Mouse (Mus musculus) heart, embryonic 10.5 days (tissue): ENCODE measurements around the gene Galntl5. TPM values are rescaled to one million over a fixed set of nuclear protein-coding genes. Genes with fewer than 3 reads are reported as not detected.

ENCODE experiments used
- DNase-seq: peaks from one replicate; pipeline ENCODE4 v3.0.0-alpha.2; 2017; ENCODE audit warnings: low spot score
- H3K27ac ChIP-seq: fragments of 300-500 bp; sonication (generic); 2 replicates; pipeline ENCODE4 v1.5.1; 2016; ENCODE audit warnings: mild to moderate bottlenecking
- H3K27me3 ChIP-seq: fragments of 300-500 bp; sonication (generic); 2 replicates; pipeline ENCODE4 v1.6.1; 2016; ENCODE audit warnings: mild to moderate bottlenecking; ENCODE audit not compliant: poor library complexity, insufficient read depth, severe bottlenecking
- H3K36me3 ChIP-seq: fragments of 300-500 bp; sonication (generic); 2 replicates; pipeline ENCODE4 v1.6.1; 2016; ENCODE audit warnings: mild to moderate bottlenecking, moderate library complexity
- H3K4me1 ChIP-seq: fragments of 300-500 bp; sonication (generic); 2 replicates; pipeline ENCODE4 v1.6.1; 2016; ENCODE audit warnings: mild to moderate bottlenecking
- H3K4me3 ChIP-seq: fragments of 300-500 bp; sonication (generic); 2 replicates; pipeline ENCODE4 v1.5.1; 2016; ENCODE audit warnings: mild to moderate bottlenecking, moderate library complexity
- H3K9me3 ChIP-seq: fragments of 300-500 bp; sonication (generic); 2 replicates; pipeline ENCODE4 v1.6.1; 2016; ENCODE audit warnings: mild to moderate bottlenecking, moderate library complexity
- WGBS: fragments of 180-500 bp; shearing (Covaris S2); methylation state at CpG from one replicate; pipeline ENCODE4 v1.1.7; 2016; 5-methylcytosine and 5-hydroxymethylcytosine counted together
- polyA plus RNA-seq: library from polyadenylated mRNA; unstranded; fragments of >200 nt; fragmentation: Nextera tagmentation; extraction: Ambion mirVana; gene quantifications from 2 replicates; pipeline ENCODE4 v1.2.1, GENCODE M21; 2016

Gene Galntl5
- not detected in 2 replicates for polyA plus RNA-seq

GRCm38 (mm10) chr5:25181004-25181531 lies at the start of gene Galntl5:
Galntl5 (plus strand) TSS chr5:25181460.
- Histone ChIP-seq H3K4me3 (no peak within 1 kb of the TSS), H3K27ac (0 out of 2 replicates have a peak within 1 kb of the TSS, but pooled peaks have one; percentile 10), H3K9me3 (no peaks in the 10 kb centered on the region), H3K27me3 (no peaks in the 10 kb centered on the region), H3K36me3 (no peaks in the 10 kb centered on the region), H3K4me1 (no peaks in the 10 kb centered on the region)
- DNase-seq = no peak
- 78% methylated on average over 1 of the region's 1 CpGs for WGBS

GRCm38 (mm10) chr5:25146705-25147104 lies 34.6 kb upstream of the Galntl5 start:
- DNase-seq = no peak
- H3K27me3 ChIP-seq = no peaks in the 10 kb centered on the region
- H3K36me3 ChIP-seq = no peaks in the 10 kb centered on the region
- no peak overlapping the region for H3K4me3 ChIP-seq
- H3K9me3 ChIP-seq = no peaks in the 10 kb centered on the region
- no peaks in the 10 kb centered on the region for H3K4me1 ChIP-seq
- 76% methylated on average over 7 of the region's 7 CpGs for WGBS
- H3K27ac ChIP-seq = no peak overlapping the region

GRCm38 (mm10) chr5:25149331-25149965 lies 31.8 kb upstream of the Galntl5 start:
- WGBS = 74% methylated on average over 2 of the region's 2 CpGs
- Histone ChIP-seq H3K9me3 (no peaks in the 10 kb centered on the region), H3K4me1 (no peaks in the 10 kb centered on the region), H3K36me3 (no peaks in the 10 kb centered on the region), H3K27me3 (no peaks in the 10 kb centered on the region), H3K27ac (no peak overlapping the region), H3K4me3 (no peak overlapping the region)
- DNase-seq = no peak

GRCm38 (mm10) chr5:25153491-25153890 lies 27.8 kb upstream of the Galntl5 start:
- 81% methylated on average over 2 of the region's 2 CpGs for WGBS
- no peak for DNase-seq
- no peak overlapping the region for H3K27ac ChIP-seq
- no peak overlapping the region for H3K4me3 ChIP-seq
- H3K27me3 ChIP-seq = no peaks in the 10 kb centered on the region
- no peaks in the 10 kb centered on the region for H3K36me3 ChIP-seq
- H3K9me3 ChIP-seq = no peaks in the 10 kb centered on the region
- 0 out of 2 replicates have a peak, but pooled peaks cover 4% of the 10 kb centered on the region for H3K4me1 ChIP-seq

GRCm38 (mm10) chr5:25153996-25154395 lies 27.3 kb upstream of the Galntl5 start:
- no peaks in the 10 kb centered on the region for H3K27me3 ChIP-seq
- no peak overlapping the region for H3K4me3 ChIP-seq
- H3K36me3 ChIP-seq = no peaks in the 10 kb centered on the region
- no peaks in the 10 kb centered on the region for H3K9me3 ChIP-seq
- no peak for DNase-seq
- 63% methylated on average over 3 of the region's 3 CpGs for WGBS
- H3K27ac ChIP-seq = no peak overlapping the region
- H3K4me1 ChIP-seq = 0 out of 2 replicates have a peak, but pooled peaks cover 4% of the 10 kb centered on the region

- Histone ChIP-seq H3K27ac (no peak overlapping the region), H3K36me3 (no peaks in the 10 kb centered on the region), H3K4me1 (0 out of 2 replicates have a peak, but pooled peaks cover 4% of the 10 kb centered on the region), H3K9me3 (no peaks in the 10 kb centered on the region), H3K27me3 (no peaks in the 10 kb centered on the region), H3K4me3 (no peak overlapping the region)
- DNase-seq = no peak
- 83% methylated on average over 4 of the region's 4 CpGs for WGBS
Observed at GRCm38 (mm10) chr5:25154823-25155222, 26.4 kb upstream of the Galntl5 start.

- DNase-seq = no peak
- 0 out of 2 replicates have a peak, but pooled peaks cover 4% of the 10 kb centered on the region for H3K4me1 ChIP-seq
- H3K36me3 ChIP-seq = no peaks in the 10 kb centered on the region
- H3K27me3 ChIP-seq = no peaks in the 10 kb centered on the region
- no peak overlapping the region for H3K4me3 ChIP-seq
- 81% methylated on average over 3 of the region's 3 CpGs for WGBS
- no peak overlapping the region for H3K27ac ChIP-seq
- H3K9me3 ChIP-seq = no peaks in the 10 kb centered on the region
Observed at GRCm38 (mm10) chr5:25155351-25155750, 25.9 kb upstream of the Galntl5 start.

- 53% methylated on average over 4 of the region's 4 CpGs for WGBS
- Histone ChIP-seq H3K27ac (no peak overlapping the region), H3K27me3 (no peaks in the 10 kb centered on the region), H3K4me3 (no peak overlapping the region), H3K9me3 (no peaks in the 10 kb centered on the region), H3K36me3 (no peaks in the 10 kb centered on the region), H3K4me1 (0 out of 2 replicates have a peak, but pooled peaks cover 4% of the 10 kb centered on the region)
- DNase-seq = no peak
Observed at GRCm38 (mm10) chr5:25157136-25157535, 24.1 kb upstream of the Galntl5 start.

- H3K27ac ChIP-seq = no peak overlapping the region
- H3K27me3 ChIP-seq = no peaks in the 10 kb centered on the region
- DNase-seq = no peak
- WGBS = 73% methylated on average over 11 of the region's 11 CpGs
- H3K4me3 ChIP-seq = no peak overlapping the region
- H3K9me3 ChIP-seq = no peaks in the 10 kb centered on the region
- H3K36me3 ChIP-seq = no peaks in the 10 kb centered on the region
- H3K4me1 ChIP-seq = 0 out of 2 replicates have a peak, but pooled peaks cover 4% of the 10 kb centered on the region
Observed at GRCm38 (mm10) chr5:25160515-25160914, 20.7 kb upstream of the Galntl5 start.

- Histone ChIP-seq H3K4me3 (no peak overlapping the region), H3K4me1 (0 out of 2 replicates have a peak, but pooled peaks cover 3% of the 10 kb centered on the region)
Observed at GRCm38 (mm10) chr5:25162981-25163380, 18.3 kb upstream of the Galntl5 start.

GRCm38 (mm10) chr5:25163938-25164337 lies 17.3 kb upstream of the Galntl5 start:
- Histone ChIP-seq H3K4me1 (no peaks in the 10 kb centered on the region), H3K36me3 (no peaks in the 10 kb centered on the region), H3K27me3 (no peaks in the 10 kb centered on the region), H3K9me3 (no peaks in the 10 kb centered on the region), H3K27ac (no peak overlapping the region), H3K4me3 (no peak overlapping the region)
- 81% methylated on average over 3 of the region's 3 CpGs for WGBS
- no peak for DNase-seq

More at GRCm38 (mm10) chr5:25162981-25163380, 18.3 kb upstream of the Galntl5 start:
- WGBS = 71% methylated on average over 4 of the region's 4 CpGs
- no peak for DNase-seq
- Histone ChIP-seq H3K27ac (no peak overlapping the region), H3K36me3 (no peaks in the 10 kb centered on the region), H3K9me3 (no peaks in the 10 kb centered on the region), H3K27me3 (no peaks in the 10 kb centered on the region)

GRCm38 (mm10) chr5:25164341-25164740 lies 16.9 kb upstream of the Galntl5 start:
- DNase-seq = no peak
- WGBS = 77% methylated on average over 1 of the region's 1 CpGs

GRCm38 (mm10) chr5:25165102-25165788 lies 16.0 kb upstream of the Galntl5 start:
- H3K36me3 ChIP-seq = no peaks in the 10 kb centered on the region
- H3K9me3 ChIP-seq = no peaks in the 10 kb centered on the region
- no peak for DNase-seq
- 80% methylated on average over 4 of the region's 4 CpGs for WGBS
- H3K4me3 ChIP-seq = no peak overlapping the region
- no peaks in the 10 kb centered on the region for H3K4me1 ChIP-seq
- no peaks in the 10 kb centered on the region for H3K27me3 ChIP-seq
- no peak overlapping the region for H3K27ac ChIP-seq

More at GRCm38 (mm10) chr5:25164341-25164740, 16.9 kb upstream of the Galntl5 start:
- Histone ChIP-seq H3K27me3 (no peaks in the 10 kb centered on the region), H3K36me3 (no peaks in the 10 kb centered on the region), H3K4me3 (no peak overlapping the region), H3K4me1 (no peaks in the 10 kb centered on the region), H3K27ac (no peak overlapping the region), H3K9me3 (no peaks in the 10 kb centered on the region)
